Mouse (Mus musculus) forebrain, embryonic 13.5 days (tissue): ENCODE measurements around the gene Lama2. TPM values are rescaled to one million over a fixed set of nuclear protein-coding genes. Genes with fewer than 3 reads are reported as not detected.

Experiments
- ATAC-seq: fragments of 200-750 bp; cut with Nextera tagmentation; 2 replicates; pipeline ENCODE4 v1.8.0; 2017
- H3K27ac ChIP-seq: fragments of 300-500 bp; sonication (generic); 2 replicates; pipeline ENCODE4 v1.5.1; 2015; ENCODE audit warnings: inconsistent platforms, mild to moderate bottlenecking, moderate library complexity
- H3K27me3 ChIP-seq: fragments of 300-500 bp; sonication (generic); 2 replicates; pipeline ENCODE4 v1.6.1; 2015; ENCODE audit warnings: mild to moderate bottlenecking, inconsistent platforms
- H3K36me3 ChIP-seq: fragments of 300-500 bp; sonication (generic); 2 replicates; pipeline ENCODE4 v1.6.1; 2015; ENCODE audit warnings: mild to moderate bottlenecking, inconsistent platforms; ENCODE audit not compliant: poor library complexity, severe bottlenecking
- H3K4me1 ChIP-seq: fragments of 300-500 bp; sonication (generic); 2 replicates; pipeline ENCODE4 v1.6.1; 2015; ENCODE audit warnings: inconsistent platforms
- H3K4me2 ChIP-seq: fragments of 300-500 bp; sonication (generic); 2 replicates; pipeline ENCODE4 v1.6.1; 2015; ENCODE audit warnings: inconsistent platforms, mild to moderate bottlenecking, moderate library complexity
- H3K4me3 ChIP-seq: fragments of 300-500 bp; sonication (generic); 2 replicates; pipeline ENCODE4 v1.5.1; 2015; ENCODE audit warnings: mild to moderate bottlenecking, inconsistent platforms
- H3K9ac ChIP-seq: fragments of 300-500 bp; sonication (generic); 2 replicates; pipeline ENCODE4 v1.6.1; 2015; ENCODE audit warnings: mild to moderate bottlenecking, inconsistent platforms
- H3K9me3 ChIP-seq: fragments of 300-500 bp; sonication (generic); replicated peaks from 2 replicates; pipeline ENCODE4 v1.6.1; 2016; ENCODE audit warnings: inconsistent platforms
- WGBS: fragments of 180-500 bp; shearing (Covaris S2); methylation state at CpG from one replicate; pipeline ENCODE4 v1.1.7; 2015; 5-methylcytosine and 5-hydroxymethylcytosine counted together
- polyA plus RNA-seq: library from polyadenylated mRNA; unstranded; fragments of >200 nt; fragmentation: Nextera tagmentation; extraction: Ambion mirVana; gene quantifications from 2 replicates; pipeline ENCODE4 v1.2.1, GENCODE M21; 2015

The Lama2 gene
- polyA plus RNA-seq, 1 experiment from 2014 or later: 2.8 TPM

DNA sequence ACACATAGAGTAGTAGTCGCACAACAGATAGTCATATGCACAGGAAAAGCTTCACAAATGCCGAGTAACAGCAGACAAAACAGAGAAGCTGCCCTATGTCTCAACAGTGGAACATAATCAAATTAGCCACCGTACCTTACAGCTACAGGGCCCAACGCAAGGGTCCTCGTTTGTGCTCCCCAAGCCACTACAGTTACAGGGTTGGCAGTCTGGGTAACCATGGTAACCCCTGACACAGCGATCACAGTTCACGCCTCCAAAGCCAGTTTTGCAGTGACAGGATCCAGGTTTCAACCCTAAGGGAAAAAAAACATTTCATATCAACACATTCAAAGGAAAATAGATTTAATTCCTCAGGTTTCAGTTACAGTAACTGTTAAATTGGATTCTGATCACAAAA is 275.3 kb downstream of the Lama2 start:
- Histone ChIP-seq H3K4me1 (no peaks in the 10 kb centered on the region), H3K4me2 (no peak overlapping the region), H3K27ac (no peak overlapping the region), H3K9ac (no peak overlapping the region), H3K9me3 (no peaks in the 10 kb centered on the region), H3K4me3 (no peak overlapping the region), H3K36me3 (no peaks in the 10 kb centered on the region), H3K27me3 (no peaks in the 10 kb centered on the region)
- peak; percentile 77; the same call in 1 of the 2 replicates for ATAC-seq
- 43% methylated on average over 7 of the region's 7 CpGs for WGBS

DNA sequence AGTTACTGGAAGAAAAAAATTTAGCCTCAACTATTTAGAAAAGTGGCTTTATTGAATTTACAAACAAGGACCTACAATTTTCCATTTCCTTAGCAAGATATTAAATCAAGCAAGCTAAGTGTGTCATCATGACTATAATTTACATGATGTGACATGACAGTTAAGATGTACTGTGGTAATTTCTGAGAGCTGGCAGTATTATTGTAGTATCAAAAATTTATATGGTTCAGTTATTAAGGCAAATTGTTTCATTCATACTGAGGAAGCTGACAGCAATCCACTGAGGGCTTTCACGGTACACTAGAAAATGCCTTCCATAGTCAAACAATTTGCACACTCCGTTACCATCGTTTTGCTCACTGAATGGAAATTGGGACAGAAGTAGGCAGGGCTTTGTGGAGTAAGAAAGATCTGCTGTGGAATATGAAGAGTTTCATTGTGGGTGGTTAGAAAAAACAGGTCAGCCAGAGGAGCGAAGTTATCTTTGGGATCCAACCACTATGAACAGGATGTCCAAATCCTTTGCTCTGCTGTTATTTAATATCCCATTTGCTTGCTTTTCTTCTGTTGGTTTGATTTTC is 297.1 kb downstream of the Lama2 start:
- Histone ChIP-seq H3K27me3 (no peaks in the 10 kb centered on the region), H3K4me3 (no peak overlapping the region), H3K4me2 (no peak overlapping the region), H3K9me3 (no peaks in the 10 kb centered on the region), H3K4me1 (no peaks in the 10 kb centered on the region), H3K27ac (no peak overlapping the region), H3K9ac (no peak overlapping the region), H3K36me3 (no peaks in the 10 kb centered on the region)
- 61% methylated on average over 4 of the region's 4 CpGs for WGBS
- ATAC-seq: peak; percentile 50; the same call in 1 of the 2 replicates

DNA sequence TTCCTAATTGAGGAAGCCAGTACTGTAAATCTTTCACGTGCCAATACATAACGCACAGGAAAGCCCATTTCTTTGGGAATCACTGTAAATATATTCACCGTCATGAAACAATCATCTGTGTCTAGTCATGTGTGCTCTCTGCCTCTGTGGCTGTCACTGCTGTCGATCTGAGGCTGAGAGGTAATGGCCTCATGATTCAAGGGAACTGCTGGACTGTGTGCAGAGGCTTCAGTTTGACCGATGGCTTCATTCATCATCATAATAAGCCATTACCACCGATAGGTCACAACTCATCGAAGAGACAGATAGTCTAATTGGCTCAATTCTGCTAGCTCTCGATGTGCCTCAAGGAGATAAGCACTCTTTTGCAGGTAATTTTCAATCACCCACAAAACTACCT is 312.1 kb downstream of the Lama2 start:
- H3K4me2 ChIP-seq: no peak overlapping the region
- no peak overlapping the region for H3K27ac ChIP-seq
- H3K27me3 ChIP-seq: no peaks in the 10 kb centered on the region
- H3K36me3 ChIP-seq: no peaks in the 10 kb centered on the region
- ATAC-seq: 0 out of 2 replicates have a peak, but pooled peaks have one; percentile 27
- WGBS: 87% methylated on average over 8 of the region's 8 CpGs
- H3K9me3 ChIP-seq: no peaks in the 10 kb centered on the region
- H3K4me1 ChIP-seq: no peaks in the 10 kb centered on the region
- H3K9ac ChIP-seq: no peak overlapping the region
- H3K4me3 ChIP-seq: no peak overlapping the region

DNA sequence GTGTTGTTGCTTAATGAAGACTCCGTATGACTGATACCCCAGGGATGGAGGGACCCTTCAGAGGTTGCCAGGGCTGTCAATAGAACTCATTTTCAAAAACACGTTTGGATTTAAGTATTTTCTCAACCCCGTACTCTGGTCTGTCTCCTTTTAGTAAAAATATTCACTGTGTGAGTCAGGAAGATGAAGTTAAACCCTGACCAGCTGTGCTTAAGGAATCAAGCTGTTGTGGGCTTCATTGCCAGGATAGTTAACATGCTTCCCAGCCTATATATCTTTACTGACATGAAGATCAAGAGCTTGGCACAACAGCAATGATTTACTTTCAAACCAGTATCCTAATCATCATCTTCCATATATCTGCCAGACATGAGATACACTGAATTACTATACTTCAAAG is 314.3 kb downstream of the Lama2 start:
- 66% methylated on average over 3 of the region's 3 CpGs for WGBS

GRCm38 (mm10) chr10:27285098-27285860 is 334.3 kb downstream of the Lama2 start:
- Histone ChIP-seq H3K36me3 (no peaks in the 10 kb centered on the region), H3K27me3 (no peaks in the 10 kb centered on the region), H3K4me2 (no peak overlapping the region), H3K27ac (no peak overlapping the region), H3K9ac (no peak overlapping the region), H3K4me3 (no peak overlapping the region), H3K9me3 (no peaks in the 10 kb centered on the region), H3K4me1 (peaks cover 3% of the 10 kb centered on the region; the same call in 1 of the 2 replicates)
- WGBS: 51% methylated on average over 10 of the region's 10 CpGs
- no peak for ATAC-seq

More for the DNA sequence above, 314.3 kb downstream of the Lama2 start:
- Histone ChIP-seq H3K9me3 (no peaks in the 10 kb centered on the region), H3K27ac (no peak overlapping the region), H3K27me3 (no peaks in the 10 kb centered on the region), H3K4me3 (no peak overlapping the region), H3K4me2 (no peak overlapping the region), H3K36me3 (no peaks in the 10 kb centered on the region), H3K9ac (no peak overlapping the region), H3K4me1 (no peaks in the 10 kb centered on the region)
- no peak for ATAC-seq

- 47% methylated on average over 2 of the region's 2 CpGs for WGBS
- Histone ChIP-seq H3K4me3 (no peak overlapping the region), H3K4me2 (no peak overlapping the region), H3K36me3 (no peaks in the 10 kb centered on the region), H3K4me1 (no peaks in the 10 kb centered on the region), H3K27me3 (no peaks in the 10 kb centered on the region), H3K9me3 (no peaks in the 10 kb centered on the region), H3K27ac (no peak overlapping the region), H3K9ac (no peak overlapping the region)
- no peak for ATAC-seq
These were observed 352.1 kb downstream of the Lama2 start for GRCm38 (mm10) chr10:27267432-27267831.

GRCm38 (mm10) chr10:27265812-27266211 is 353.7 kb downstream of the Lama2 start:
- Histone ChIP-seq H3K4me2 (no peak overlapping the region), H3K36me3 (no peaks in the 10 kb centered on the region), H3K27ac (no peak overlapping the region), H3K4me3 (no peak overlapping the region), H3K27me3 (no peaks in the 10 kb centered on the region), H3K4me1 (no peaks in the 10 kb centered on the region), H3K9me3 (no peaks in the 10 kb centered on the region), H3K9ac (no peak overlapping the region)
- no peak for ATAC-seq
- 66% methylated on average over 2 of the region's 2 CpGs for WGBS

DNA sequence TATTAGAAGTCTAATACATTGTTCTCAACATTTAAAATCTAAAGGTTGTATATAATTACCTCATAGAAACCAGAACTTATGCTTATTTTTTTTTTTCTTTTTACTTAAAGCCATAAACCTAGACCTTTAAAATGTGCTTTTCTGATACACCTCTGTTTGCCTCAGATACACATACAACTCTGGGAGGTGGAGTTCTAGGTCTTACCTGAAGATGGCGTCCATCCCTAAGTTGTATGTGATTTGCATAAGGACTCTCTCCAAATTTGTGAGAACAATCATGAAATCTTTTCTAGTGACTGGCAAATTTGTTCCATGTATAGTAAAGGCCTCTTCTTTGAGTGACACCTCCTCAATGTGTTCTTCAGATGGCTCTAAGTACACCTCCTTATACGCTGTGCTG is 354.8 kb downstream of the Lama2 start:
- H3K4me1 ChIP-seq: no peaks in the 10 kb centered on the region
- no peak for ATAC-seq
- H3K4me3 ChIP-seq: no peak overlapping the region
- no peak overlapping the region for H3K27ac ChIP-seq
- no peaks in the 10 kb centered on the region for H3K27me3 ChIP-seq
- H3K4me2 ChIP-seq: no peak overlapping the region
- no peak overlapping the region for H3K9ac ChIP-seq
- H3K9me3 ChIP-seq: no peaks in the 10 kb centered on the region
- no peaks in the 10 kb centered on the region for H3K36me3 ChIP-seq
- WGBS: 52% methylated on average over 2 of the region's 2 CpGs

- Histone ChIP-seq H3K27me3 (no peaks in the 10 kb centered on the region), H3K36me3 (no peaks in the 10 kb centered on the region), H3K4me1 (no peaks in the 10 kb centered on the region), H3K4me3 (no peak overlapping the region), H3K9ac (no peak overlapping the region), H3K9me3 (no peaks in the 10 kb centered on the region), H3K27ac (no peak overlapping the region), H3K4me2 (no peak overlapping the region)
- 97% methylated on average over 1 of the region's 1 CpGs for WGBS
- ATAC-seq: no peak
These were observed 369.8 kb downstream of the Lama2 start for GRCm38 (mm10) chr10:27249741-27250140.

- no peak overlapping the region for H3K4me2 ChIP-seq
- no peaks in the 10 kb centered on the region for H3K9me3 ChIP-seq
- H3K27ac ChIP-seq: no peak overlapping the region
- 0 out of 2 replicates have a peak, but pooled peaks have one; percentile 38 for ATAC-seq
- H3K4me3 ChIP-seq: no peak overlapping the region
- no peak overlapping the region for H3K9ac ChIP-seq
- no peaks in the 10 kb centered on the region for H3K4me1 ChIP-seq
- H3K27me3 ChIP-seq: no peaks in the 10 kb centered on the region
- no peaks in the 10 kb centered on the region for H3K36me3 ChIP-seq
- 44% methylated on average over 4 of the region's 4 CpGs for WGBS
These were observed 384.8 kb downstream of the Lama2 start for GRCm38 (mm10) chr10:27234755-27235154.

- Histone ChIP-seq H3K4me1 (no peaks in the 10 kb centered on the region), H3K9me3 (no peaks in the 10 kb centered on the region), H3K9ac (no peak overlapping the region), H3K27ac (no peak overlapping the region), H3K4me2 (no peak overlapping the region), H3K36me3 (no peaks in the 10 kb centered on the region), H3K4me3 (no peak overlapping the region), H3K27me3 (no peaks in the 10 kb centered on the region)
- ATAC-seq: no peak
- WGBS: 87% methylated on average over 5 of the region's 5 CpGs
These were observed 386.0 kb downstream of the Lama2 start for GRCm38 (mm10) chr10:27233577-27233976.

- ATAC-seq: no peak
- no peaks in the 10 kb centered on the region for H3K9me3 ChIP-seq
- no peaks in the 10 kb centered on the region for H3K36me3 ChIP-seq
- no peaks in the 10 kb centered on the region for H3K27me3 ChIP-seq
- WGBS: 83% methylated on average over 8 of the region's 8 CpGs
- H3K27ac ChIP-seq: no peak overlapping the region
- no peak overlapping the region for H3K4me3 ChIP-seq
- no peak overlapping the region for H3K4me2 ChIP-seq
- H3K4me1 ChIP-seq: no peaks in the 10 kb centered on the region
- no peak overlapping the region for H3K9ac ChIP-seq
These were observed 395.7 kb downstream of the Lama2 start for GRCm38 (mm10) chr10:27223815-27224375.
